Mouse (Mus musculus) stomach, embryonic 15.5 days (tissue): ENCODE data around the gene Bnip3. TPM values are rescaled to one million over a fixed set of nuclear protein-coding genes. Genes with fewer than 3 reads are reported as not detected.

ENCODE experiments used
- ATAC-seq: fragments of 200-750 bp; cut with Nextera tagmentation; 2 replicates; pipeline ENCODE4 v1.8.0; 2017; ENCODE audit warnings: low read depth, moderate number of reproducible peaks, moderate TSS enrichment; ENCODE audit not compliant: insufficient read depth, low FRiP score
- H3K27ac ChIP-seq: fragments of 300-500 bp; sonication (generic); 2 replicates; pipeline ENCODE4 v1.5.1; 2015; ENCODE audit warnings: mild to moderate bottlenecking, inconsistent platforms
- H3K27me3 ChIP-seq: fragments of 300-500 bp; sonication (generic); replicated peaks from 2 replicates; pipeline ENCODE4 v1.6.1; 2015; ENCODE audit warnings: inconsistent platforms
- H3K36me3 ChIP-seq: fragments of 300-500 bp; sonication (generic); 2 replicates; pipeline ENCODE4 v1.6.1; 2015; ENCODE audit warnings: inconsistent platforms
- H3K4me1 ChIP-seq: fragments of 300-500 bp; sonication (generic); 2 replicates; pipeline ENCODE4 v1.6.1; 2015; ENCODE audit warnings: inconsistent platforms
- H3K4me2 ChIP-seq: fragments of 300-500 bp; sonication (generic); 2 replicates; pipeline ENCODE4 v1.6.1; 2015; ENCODE audit warnings: mild to moderate bottlenecking, inconsistent platforms
- H3K4me3 ChIP-seq: fragments of 300-500 bp; sonication (generic); replicated peaks from 2 replicates; pipeline ENCODE4 v1.5.1; 2015; ENCODE audit warnings: inconsistent platforms
- H3K9ac ChIP-seq: fragments of 300-500 bp; sonication (generic); 2 replicates; pipeline ENCODE4 v1.6.1; 2015; ENCODE audit warnings: inconsistent platforms
- H3K9me3 ChIP-seq: fragments of 300-500 bp; sonication (generic); 2 replicates; pipeline ENCODE4 v1.6.1; 2016; ENCODE audit warnings: inconsistent platforms
- WGBS: fragments of 180-500 bp; shearing (Covaris S2); methylation state at CpG from one replicate; pipeline ENCODE4 v1.1.7; 2015; 5-methylcytosine and 5-hydroxymethylcytosine counted together
- polyA plus RNA-seq: library from polyadenylated mRNA; unstranded; fragments of >200 nt; fragmentation: Nextera tagmentation; extraction: Ambion mirVana; gene quantifications from 2 replicates; pipeline ENCODE4 v1.2.1, GENCODE M21; 2015

Bnip3 gene
- polyA plus RNA-seq, 1 experiment from 2014 or later = 127 TPM

GRCm38 (mm10) chr7:138934523-138934922, 25.2 kb upstream of the Bnip3 start:
- 89% methylated on average over 3 of the region's 3 CpGs for WGBS
- Histone ChIP-seq H3K9ac (no peak overlapping the region), H3K27ac (no peak overlapping the region), H3K36me3 (no peaks in the 10 kb centered on the region), H3K4me2 (no peak overlapping the region), H3K4me3 (no peak overlapping the region), H3K9me3 (0 out of 2 replicates have a peak, but pooled peaks cover 2% of the 10 kb centered on the region), H3K4me1 (no peaks in the 10 kb centered on the region), H3K27me3 (peaks cover 7% of the 10 kb centered on the region)
- ATAC-seq = no peak

GRCm38 (mm10) chr7:138928456-138928855, 19.1 kb upstream of the Bnip3 start:
- Histone ChIP-seq H3K27ac (no peak overlapping the region), H3K4me3 (no peak overlapping the region), H3K4me1 (no peaks in the 10 kb centered on the region), H3K27me3 (no peaks in the 10 kb centered on the region), H3K9ac (no peak overlapping the region), H3K4me2 (no peak overlapping the region), H3K9me3 (no peaks in the 10 kb centered on the region), H3K36me3 (no peaks in the 10 kb centered on the region)
- 95% methylated on average over 4 of the region's 4 CpGs for WGBS
- no peak for ATAC-seq

GRCm38 (mm10) chr7:138923756-138924425, 14.6 kb upstream of the Bnip3 start:
- Histone ChIP-seq H3K36me3 (no peaks in the 10 kb centered on the region), H3K4me2 (no peak overlapping the region), H3K9ac (no peak overlapping the region), H3K4me1 (peaks cover 3% of the 10 kb centered on the region; the same call in 1 of the 2 replicates), H3K27ac (no peak overlapping the region), H3K27me3 (no peaks in the 10 kb centered on the region), H3K4me3 (no peak overlapping the region), H3K9me3 (no peaks in the 10 kb centered on the region)
- 11% methylated on average over 3 of the region's 3 CpGs for whole genome bisulfite sequencing
- ATAC-seq = no peak

- H3K4me2 ChIP-seq = no peak overlapping the region
- H3K4me3 ChIP-seq = no peak overlapping the region
- 93% methylated on average over 8 of the region's 8 CpGs for WGBS
- H3K9me3 ChIP-seq = no peaks in the 10 kb centered on the region
- no peak overlapping the region for H3K9ac ChIP-seq
- no peak overlapping the region for H3K27ac ChIP-seq
- peaks cover 4% of the 10 kb centered on the region; the same call in 1 of the 2 replicates for H3K4me1 ChIP-seq
- H3K27me3 ChIP-seq = no peaks in the 10 kb centered on the region
- no peak for ATAC-seq
- no peaks in the 10 kb centered on the region for H3K36me3 ChIP-seq
These were observed 12.3 kb upstream of the Bnip3 start for GRCm38 (mm10) chr7:138921611-138922010.

- Histone ChIP-seq H3K9ac (no peak overlapping the region), H3K27ac (peak overlapping the region; percentile 89), H3K4me3 (peak overlapping the region; percentile 29), H3K4me1 (peaks cover 4% of the 10 kb centered on the region; the same call in 1 of the 2 replicates), H3K36me3 (no peaks in the 10 kb centered on the region), H3K27me3 (no peaks in the 10 kb centered on the region), H3K9me3 (no peaks in the 10 kb centered on the region), H3K4me2 (peak overlapping the region; percentile 63)
- 2% methylated on average over 26 of the region's 26 CpGs for WGBS
- ATAC-seq = peak; percentile 85
These were observed 10.0 kb upstream of the Bnip3 start for GRCm38 (mm10) chr7:138919156-138919944.

GRCm38 (mm10) chr7:138913616-138914015, 4.3 kb upstream of the Bnip3 start:
- 66% methylated on average over 3 of the region's 3 CpGs for WGBS
- ATAC-seq = no peak

GRCm38 (mm10) chr7:138910193-138910562, 859 bp upstream of the Bnip3 start:
- WGBS = 20% methylated on average over 7 of the region's 7 CpGs
- H3K27me3 ChIP-seq = no peaks in the 10 kb centered on the region
- H3K4me1 ChIP-seq = peaks cover 23% of the 10 kb centered on the region
- H3K9me3 ChIP-seq = no peaks in the 10 kb centered on the region
- H3K4me3 ChIP-seq = peak overlapping the region; percentile 74
- peak overlapping the region; percentile 80 for H3K27ac ChIP-seq
- no peaks in the 10 kb centered on the region for H3K36me3 ChIP-seq
- peak overlapping the region; percentile 19; the same call in 1 of the 2 replicates for H3K9ac ChIP-seq
- ATAC-seq = no peak
- peak overlapping the region; percentile 66 for H3K4me2 ChIP-seq

More at GRCm38 (mm10) chr7:138913616-138914015, 4.3 kb upstream of the Bnip3 start:
- Histone ChIP-seq H3K9ac (no peak overlapping the region), H3K27me3 (no peaks in the 10 kb centered on the region), H3K27ac (no peak overlapping the region), H3K4me1 (peaks cover 7% of the 10 kb centered on the region; the same call in 1 of the 2 replicates), H3K4me3 (no peak overlapping the region), H3K4me2 (no peak overlapping the region), H3K9me3 (no peaks in the 10 kb centered on the region), H3K36me3 (no peaks in the 10 kb centered on the region)

GRCm38 (mm10) chr7:138908768-138909276, 497 bp downstream of the Bnip3 start:
- peak overlapping the region; percentile 79 for H3K9ac ChIP-seq
- no peaks in the 10 kb centered on the region for H3K9me3 ChIP-seq
- peak overlapping the region; percentile 69; the same call in 1 of the 2 replicates for H3K27ac ChIP-seq
- no peaks in the 10 kb centered on the region for H3K27me3 ChIP-seq
- H3K4me3 ChIP-seq = peak overlapping the region; percentile 74
- no peaks in the 10 kb centered on the region for H3K36me3 ChIP-seq
- H3K4me1 ChIP-seq = peaks cover 23% of the 10 kb centered on the region
- H3K4me2 ChIP-seq = peak overlapping the region; percentile 66
- 6% methylated on average over 10 of the region's 10 CpGs for WGBS
- no peak for ATAC-seq

- WGBS = 66% methylated on average over 5 of the region's 5 CpGs
- peak overlapping the region; percentile 74 for H3K4me3 ChIP-seq
- no peaks in the 10 kb centered on the region for H3K9me3 ChIP-seq
- H3K27me3 ChIP-seq = no peaks in the 10 kb centered on the region
- peaks cover 23% of the 10 kb centered on the region for H3K4me1 ChIP-seq
- peak overlapping the region; percentile 66 for H3K4me2 ChIP-seq
- peak overlapping the region; percentile 11; the same call in 1 of the 2 replicates for H3K27ac ChIP-seq
- no peak overlapping the region for H3K9ac ChIP-seq
- no peak for ATAC-seq
- H3K36me3 ChIP-seq = no peaks in the 10 kb centered on the region
These were observed 1.3 kb downstream of the Bnip3 start for GRCm38 (mm10) chr7:138907976-138908375.

- H3K27ac ChIP-seq = 0 out of 2 replicates have a peak overlapping the region, but pooled peaks have one; percentile 17
- H3K9me3 ChIP-seq = no peaks in the 10 kb centered on the region
- peak overlapping the region; percentile 41 for H3K4me2 ChIP-seq
- H3K4me3 ChIP-seq = peak overlapping the region; percentile 19; the same call in 1 of the 2 replicates
- WGBS = 10% methylated on average over 7 of the region's 7 CpGs
- no peak overlapping the region for H3K9ac ChIP-seq
- peaks cover 23% of the 10 kb centered on the region for H3K4me1 ChIP-seq
- no peaks in the 10 kb centered on the region for H3K36me3 ChIP-seq
- H3K27me3 ChIP-seq = no peaks in the 10 kb centered on the region
- ATAC-seq = no peak
These were observed 2.3 kb downstream of the Bnip3 start for GRCm38 (mm10) chr7:138907043-138907442.

GRCm38 (mm10) chr7:138906441-138906840, 2.9 kb downstream of the Bnip3 start:
- Histone ChIP-seq H3K36me3 (no peaks in the 10 kb centered on the region), H3K27me3 (no peaks in the 10 kb centered on the region), H3K27ac (no peak overlapping the region), H3K9ac (no peak overlapping the region), H3K4me1 (peaks cover 23% of the 10 kb centered on the region), H3K9me3 (no peaks in the 10 kb centered on the region), H3K4me2 (peak overlapping the region; percentile 41; the same call in 1 of the 2 replicates), H3K4me3 (no peak overlapping the region)
- WGBS = 75% methylated on average over 1 of the region's 1 CpGs
- ATAC-seq = no peak
